Mouse (Mus musculus) neural tube, embryonic 14.5 days (tissue): ENCODE data around the gene Gm13288. TPM values are rescaled to one million over a fixed set of nuclear protein-coding genes. Genes with fewer than 3 reads are reported as not detected.
A peak's percentile ranks its signal among the peaks of the same experiment; 100 is the strongest.
"Not testable (repeated sequence)": the region's sequence is repeated elsewhere in the genome, so short reads cannot be mapped to it uniquely, and the experiment has no call there.

Experiments used
- ATAC-seq: fragments of 200-750 bp; cut with Nextera tagmentation; 2 replicates; pipeline ENCODE4 v1.8.0; 2017; ENCODE audit warnings: low read depth, mild to moderate bottlenecking, moderate TSS enrichment, moderate library complexity
- H3K27ac ChIP-seq: fragments of 300-500 bp; sonication (generic); 2 replicates; pipeline ENCODE4 v1.5.1; 2014; ENCODE audit warnings: low read depth, mild to moderate bottlenecking, control low read depth, low read length, moderate library complexity, mixed read lengths
- H3K27me3 ChIP-seq: fragments of 300-500 bp; sonication (generic); 2 replicates; pipeline ENCODE4 v1.6.1; 2014; ENCODE audit warnings: low read length; ENCODE audit not compliant: control insufficient read depth, insufficient read depth
- H3K36me3 ChIP-seq: fragments of 300-500 bp; sonication (generic); 2 replicates; pipeline ENCODE4 v1.6.1; 2014; ENCODE audit warnings: low read length, mixed read lengths; ENCODE audit not compliant: control insufficient read depth, insufficient read depth
- H3K4me1 ChIP-seq: fragments of 300-500 bp; sonication (generic); 2 replicates; pipeline ENCODE4 v1.6.1; 2014; ENCODE audit warnings: low read length; ENCODE audit not compliant: control insufficient read depth, insufficient read depth
- H3K4me2 ChIP-seq: fragments of 300-500 bp; sonication (generic); 2 replicates; pipeline ENCODE4 v1.6.1; 2014; ENCODE audit warnings: mild to moderate bottlenecking, low read depth, low read length, control low read depth
- H3K4me3 ChIP-seq: fragments of 300-500 bp; sonication (generic); 2 replicates; pipeline ENCODE4 v1.5.1; 2014; ENCODE audit warnings: low read depth, low read length, control low read depth, mixed read lengths
- H3K9ac ChIP-seq: fragments of 300-500 bp; sonication (generic); replicated peaks from 2 replicates; pipeline ENCODE4 v1.6.1; 2014; ENCODE audit warnings: low read depth, mild to moderate bottlenecking, control low read depth, low read length, mixed read lengths
- H3K9me3 ChIP-seq: fragments of 300-500 bp; sonication (generic); 2 replicates; pipeline ENCODE4 v1.6.1; 2016; ENCODE audit warnings: low read length; ENCODE audit not compliant: control insufficient read depth
- WGBS: fragments of 180-500 bp; shearing (Covaris S2); extraction: QIAGEN DNeasy Blood & Tissue Kit; methylation state at CpG from one replicate; pipeline ENCODE4 v1.1.7; 2014; 5-methylcytosine and 5-hydroxymethylcytosine counted together
- polyA plus RNA-seq: library from polyadenylated mRNA; unstranded; fragments of >200 nt; fragmentation: Nextera tagmentation; extraction: Ambion mirVana; gene quantifications from 2 replicates; pipeline ENCODE4 v1.2.1, GENCODE M21; 2014

The Gm13288 gene
- not detected in 2 replicates for polyA plus RNA-seq

GRCm38 (mm10) chr4:88805231-88805630 is at the start of gene Gm13288:
TSS of gene Gm13288 (plus strand) at chr4:88805531.
- not testable (repeated sequence) for H3K27ac ChIP-seq, H3K4me3 ChIP-seq, H3K9ac ChIP-seq, H3K4me2 ChIP-seq, H3K4me1 ChIP-seq, H3K27me3 ChIP-seq, ATAC-seq, H3K9me3 ChIP-seq, H3K36me3 ChIP-seq
- WGBS: no CpG with 5 or more reads among the region's 8 CpGs

- not testable (repeated sequence) for H3K36me3 ChIP-seq, ATAC-seq, H3K27ac ChIP-seq, H3K9me3 ChIP-seq, H3K4me1 ChIP-seq, H3K27me3 ChIP-seq
- H3K4me2 ChIP-seq: peak overlapping the region; percentile 67
- H3K9ac ChIP-seq: peak overlapping the region; percentile 34; the same call in 1 of the 2 replicates
- peak overlapping the region; percentile 36 for H3K4me3 ChIP-seq
- 14% methylated on average over 28 of the region's 31 CpGs for WGBS
Measured at GRCm38 (mm10) chr4:88756581-88757513, 48.5 kb upstream of the Gm13288 start.

DNA sequence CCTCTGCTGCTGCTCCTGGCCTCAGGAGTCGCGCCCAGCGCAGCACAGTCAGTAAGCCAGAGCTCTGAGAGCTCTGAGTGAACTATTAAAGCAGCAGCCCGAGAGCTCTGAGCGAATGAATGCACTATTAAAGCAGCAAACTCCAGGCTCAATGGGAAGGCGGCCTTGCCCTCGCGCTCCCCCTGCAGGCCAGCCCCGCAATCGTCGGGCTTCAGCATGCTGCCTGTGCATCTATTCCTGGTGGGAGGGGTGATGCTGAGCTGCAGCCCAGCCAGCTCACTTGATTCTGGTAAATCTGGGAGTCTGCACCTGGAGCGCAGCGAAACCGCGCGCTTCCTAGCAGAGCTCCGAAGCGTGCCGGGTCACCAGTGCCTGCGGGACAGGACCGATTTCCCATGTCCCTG is 47.7 kb upstream of the Gm13288 start:
- peak overlapping the region; percentile 36 for H3K4me3 ChIP-seq
- H3K27ac ChIP-seq, H3K4me1 ChIP-seq, H3K36me3 ChIP-seq, H3K9me3 ChIP-seq, H3K27me3 ChIP-seq: not testable (repeated sequence)
- H3K4me2 ChIP-seq: peak overlapping the region; percentile 67
- under 1% methylated on average over 20 of the region's 21 CpGs for WGBS
- peak; percentile 100 for ATAC-seq
- H3K9ac ChIP-seq: peak overlapping the region; percentile 34; the same call in 1 of the 2 replicates

GRCm38 (mm10) chr4:88758751-88759150 is 46.6 kb upstream of the Gm13288 start:
- H3K27ac ChIP-seq, ATAC-seq, H3K9me3 ChIP-seq, H3K9ac ChIP-seq, H3K4me2 ChIP-seq, H3K4me3 ChIP-seq, H3K27me3 ChIP-seq, H3K4me1 ChIP-seq, H3K36me3 ChIP-seq: not testable (repeated sequence)
- 96% methylated on average over 9 of the region's 9 CpGs for WGBS

GRCm38 (mm10) chr4:88759610-88760268 is 45.6 kb upstream of the Gm13288 start, which contains the start of gene Gm13283:
TSS of gene Gm13283 (plus strand) at chr4:88760119.
- Histone ChIP-seq H3K4me2 (peak within 1 kb of the TSS; percentile 53), H3K4me3 (peak within 1 kb of the TSS; percentile 20; the same call in 1 of the 2 replicates)
- not testable (repeated sequence) for H3K9me3 ChIP-seq, H3K27me3 ChIP-seq, H3K9ac ChIP-seq, ATAC-seq, H3K27ac ChIP-seq, H3K36me3 ChIP-seq, H3K4me1 ChIP-seq
- 33% methylated on average over 10 of the region's 14 CpGs for WGBS

- H3K27me3 ChIP-seq, H3K27ac ChIP-seq, H3K4me1 ChIP-seq, H3K9ac ChIP-seq, ATAC-seq, H3K9me3 ChIP-seq, H3K36me3 ChIP-seq: not testable (repeated sequence)
- Histone ChIP-seq H3K4me2 (peak overlapping the region; percentile 53), H3K4me3 (peak overlapping the region; percentile 20; the same call in 1 of the 2 replicates)
- 0% methylated on average over 17 of the region's 28 CpGs for WGBS
Measured at GRCm38 (mm10) chr4:88760431-88760830, 44.9 kb upstream of the Gm13288 start.

- not testable (repeated sequence) for ATAC-seq
Measured at GRCm38 (mm10) chr4:88761776-88762175, 43.6 kb upstream of the Gm13288 start.

DNA sequence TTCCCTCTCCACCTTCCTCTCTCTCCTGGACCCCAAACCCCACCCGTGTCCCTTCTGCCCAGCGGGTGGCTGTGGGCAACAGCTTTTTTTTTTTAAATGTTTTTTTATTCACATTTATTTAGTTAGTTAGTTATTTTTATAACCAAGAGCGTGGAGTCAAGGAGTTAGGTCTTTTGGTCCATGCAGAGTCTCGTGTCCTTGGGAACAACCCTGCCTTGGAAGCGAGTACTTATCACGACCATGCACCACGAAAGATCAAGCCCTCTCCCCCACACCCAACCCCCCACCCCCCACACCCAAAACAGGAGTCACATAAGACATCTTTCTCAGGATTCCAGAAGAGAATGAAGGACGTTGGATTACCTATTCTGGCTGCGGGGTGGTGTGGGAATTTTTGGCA is 43.0 kb upstream of the Gm13288 start:
- 58% methylated on average over 7 of the region's 9 CpGs for WGBS
- H3K27ac ChIP-seq, H3K9me3 ChIP-seq, ATAC-seq, H3K9ac ChIP-seq, H3K4me1 ChIP-seq, H3K4me2 ChIP-seq, H3K4me3 ChIP-seq, H3K36me3 ChIP-seq, H3K27me3 ChIP-seq: not testable (repeated sequence)

More at GRCm38 (mm10) chr4:88761776-88762175, 43.6 kb upstream of the Gm13288 start:
- WGBS: 75% methylated on average over 6 of the region's 8 CpGs
- not testable (repeated sequence) for H3K27me3 ChIP-seq, H3K9ac ChIP-seq, H3K4me1 ChIP-seq, H3K36me3 ChIP-seq, H3K4me3 ChIP-seq, H3K27ac ChIP-seq, H3K4me2 ChIP-seq, H3K9me3 ChIP-seq
